Mouse (Mus musculus): ENCODE measurements around the gene Rnls. TPM values are rescaled to one million over a fixed set of nuclear protein-coding genes. Genes with fewer than 3 reads are reported as not detected.

Rnls gene
- polyA plus RNA-seq, 1 experiment from 2014 or later = 6.0 TPM

GRCm38 (mm10) chr19:33326706-33327641 is 65.1 kb downstream of the Rnls start:
- Histone ChIP-seq H3K9ac (ENCODE audit: low read length) (no peak overlapping the region), H3K4me3 (ENCODE audit: low read depth, low read length) (no peak overlapping the region), H3K27ac (ENCODE audit: low read depth, low read length) (no peak overlapping the region), H3K4me2 (ENCODE audit: low read depth, low read length, severe bottlenecking) (no peak overlapping the region), H3K4me1 (replicated peaks; ENCODE audit: control insufficient read depth, insufficient read depth, low read length) (no peaks in the 10 kb centered on the region), H3K36me3 (ENCODE audit: control insufficient read depth, insufficient read depth, low read length) (no peaks in the 10 kb centered on the region), H3K27me3 (ENCODE audit: control insufficient read depth, insufficient read depth, low read length) (no peaks in the 10 kb centered on the region), H3K9me3 (ENCODE audit: control insufficient read depth, low read length) (no peaks in the 10 kb centered on the region)
- no peak for DNase-seq (ENCODE audit: low spot score)
- no peak for ATAC-seq (replicated peaks; ENCODE audit: low FRiP score)
- WGBS = 47% methylated on average over 4 of the region's 4 CpGs

DNA sequence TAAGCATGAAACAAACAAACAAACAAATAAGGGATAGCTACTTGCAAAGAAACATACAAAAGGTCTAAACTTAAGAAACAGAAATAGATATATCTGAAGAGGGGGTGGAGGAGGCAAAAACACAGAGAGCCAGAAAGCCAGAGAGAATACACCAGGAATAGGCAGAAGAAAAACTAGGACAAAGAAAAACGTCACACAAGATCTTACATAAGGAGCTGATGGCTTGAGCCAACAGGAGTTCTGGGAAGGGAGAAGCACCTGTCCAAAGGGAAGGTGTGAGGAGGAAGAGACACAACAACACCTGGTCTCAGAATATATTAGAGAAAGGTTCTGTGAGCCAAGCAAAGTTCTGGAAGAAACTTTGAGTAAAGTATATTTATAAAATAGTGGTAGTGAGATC is 73.3 kb downstream of the Rnls start:
- no peaks in the 10 kb centered on the region for H3K9me3 ChIP-seq (ENCODE audit: control insufficient read depth, low read length)
- ATAC-seq (replicated peaks; ENCODE audit: low FRiP score) = no peak
- no peak overlapping the region for H3K9ac ChIP-seq (ENCODE audit: low read length)
- WGBS = 59% methylated on average over 1 of the region's 1 CpGs
- no peaks in the 10 kb centered on the region for H3K27me3 ChIP-seq (ENCODE audit: control insufficient read depth, insufficient read depth, low read length)
- H3K4me1 ChIP-seq (replicated peaks; ENCODE audit: control insufficient read depth, insufficient read depth, low read length) = no peaks in the 10 kb centered on the region
- no peak overlapping the region for H3K4me2 ChIP-seq (ENCODE audit: low read depth, low read length, severe bottlenecking)
- H3K27ac ChIP-seq (ENCODE audit: low read depth, low read length) = no peak overlapping the region
- no peak overlapping the region for H3K4me3 ChIP-seq (ENCODE audit: low read depth, low read length)
- no peaks in the 10 kb centered on the region for H3K36me3 ChIP-seq (ENCODE audit: control insufficient read depth, insufficient read depth, low read length)
- no peak for DNase-seq (ENCODE audit: low spot score)

DNA sequence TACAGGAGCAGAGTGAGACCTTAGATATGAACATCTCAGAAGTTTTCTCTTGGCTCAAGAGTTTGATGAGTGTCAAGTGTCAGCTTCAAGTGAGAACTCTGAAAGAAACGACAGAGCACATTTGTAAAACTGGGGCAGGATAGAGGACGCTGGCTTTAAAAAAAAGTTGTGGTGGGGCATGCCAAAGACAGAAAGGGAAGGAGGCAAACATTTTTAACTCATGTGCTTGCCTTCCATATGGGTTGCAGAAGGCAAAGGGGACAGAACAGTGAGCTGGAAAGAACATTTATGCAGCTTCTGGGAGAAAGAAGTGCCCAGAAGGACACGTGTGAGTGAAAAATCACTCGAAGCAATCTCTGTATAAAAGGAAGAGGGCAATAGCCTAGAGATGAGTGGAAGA is 75.0 kb downstream of the Rnls start:
- Histone ChIP-seq H3K9ac (ENCODE audit: low read length) (no peak overlapping the region), H3K27me3 (ENCODE audit: control insufficient read depth, insufficient read depth, low read length) (no peaks in the 10 kb centered on the region), H3K36me3 (ENCODE audit: control insufficient read depth, insufficient read depth, low read length) (no peaks in the 10 kb centered on the region), H3K4me3 (ENCODE audit: low read depth, low read length) (no peak overlapping the region), H3K27ac (ENCODE audit: low read depth, low read length) (no peak overlapping the region), H3K4me1 (replicated peaks; ENCODE audit: control insufficient read depth, insufficient read depth, low read length) (no peaks in the 10 kb centered on the region), H3K4me2 (ENCODE audit: low read depth, low read length, severe bottlenecking) (no peak overlapping the region), H3K9me3 (ENCODE audit: control insufficient read depth, low read length) (no peaks in the 10 kb centered on the region)
- ATAC-seq (replicated peaks; ENCODE audit: low FRiP score) (no peak), DNase-seq (ENCODE audit: low spot score) (no peak)
- WGBS = 81% methylated on average over 4 of the region's 4 CpGs

DNA sequence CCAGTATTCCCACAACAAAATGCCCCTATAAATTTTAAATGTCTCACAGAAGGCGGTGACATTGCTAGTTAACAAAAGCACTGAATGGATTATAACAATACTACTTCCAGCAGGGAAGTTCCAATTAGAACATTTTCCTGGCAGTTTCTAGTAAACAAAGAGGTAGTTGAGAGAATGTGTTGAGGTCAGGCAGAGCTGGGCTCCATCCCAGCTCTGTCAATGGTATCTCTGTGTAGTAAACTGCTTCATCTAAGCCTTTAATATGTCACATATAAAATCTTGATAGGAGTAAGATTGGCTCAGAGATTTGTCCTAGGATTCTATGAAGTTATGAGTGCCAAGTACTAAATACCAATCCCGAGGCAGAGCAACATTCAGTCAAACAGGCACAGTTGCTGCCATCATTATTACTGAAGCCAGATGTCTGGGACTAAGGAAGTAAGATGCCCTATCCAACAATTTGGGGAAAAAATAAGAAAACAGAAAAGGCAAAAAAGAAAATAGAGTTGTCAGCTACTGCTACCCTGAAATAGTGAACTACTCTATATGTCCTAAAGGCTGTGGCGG is 92.3 kb downstream of the Rnls start:
- Histone ChIP-seq H3K9ac (ENCODE audit: low read length) (no peak overlapping the region), H3K27me3 (ENCODE audit: control insufficient read depth, insufficient read depth, low read length) (no peaks in the 10 kb centered on the region), H3K27ac (ENCODE audit: low read depth, low read length) (no peak overlapping the region), H3K4me3 (ENCODE audit: low read depth, low read length) (no peak overlapping the region), H3K9me3 (ENCODE audit: control insufficient read depth, low read length) (no peaks in the 10 kb centered on the region), H3K36me3 (ENCODE audit: control insufficient read depth, insufficient read depth, low read length) (no peaks in the 10 kb centered on the region), H3K4me1 (replicated peaks; ENCODE audit: control insufficient read depth, insufficient read depth, low read length) (no peaks in the 10 kb centered on the region), H3K4me2 (ENCODE audit: low read depth, low read length, severe bottlenecking) (no peak overlapping the region)
- DNase-seq (ENCODE audit: low spot score) (no peak), ATAC-seq (replicated peaks; ENCODE audit: low FRiP score) (no peak)
- 65% methylated on average over 3 of the region's 3 CpGs for WGBS

- no peaks in the 10 kb centered on the region for H3K4me1 ChIP-seq (replicated peaks; ENCODE audit: control insufficient read depth, insufficient read depth, low read length)
- WGBS = 36% methylated on average over 2 of the region's 2 CpGs
- H3K27me3 ChIP-seq (ENCODE audit: control insufficient read depth, insufficient read depth, low read length) = no peaks in the 10 kb centered on the region
- ATAC-seq (replicated peaks; ENCODE audit: low FRiP score) = no peak
- no peak for DNase-seq (ENCODE audit: low spot score)
- H3K4me2 ChIP-seq (ENCODE audit: low read depth, low read length, severe bottlenecking) = no peak overlapping the region
- no peak overlapping the region for H3K4me3 ChIP-seq (ENCODE audit: low read depth, low read length)
- H3K27ac ChIP-seq (ENCODE audit: low read depth, low read length) = no peak overlapping the region
- H3K9ac ChIP-seq (ENCODE audit: low read length) = no peak overlapping the region
- no peaks in the 10 kb centered on the region for H3K9me3 ChIP-seq (ENCODE audit: control insufficient read depth, low read length)
- no peaks in the 10 kb centered on the region for H3K36me3 ChIP-seq (ENCODE audit: control insufficient read depth, insufficient read depth, low read length)
Measured at GRCm38 (mm10) chr19:33296338-33296737, 95.8 kb downstream of the Rnls start.

- no peaks in the 10 kb centered on the region for H3K9me3 ChIP-seq (ENCODE audit: control insufficient read depth, low read length)
- 65% methylated on average over 3 of the region's 3 CpGs for WGBS
- no peaks in the 10 kb centered on the region for H3K4me1 ChIP-seq (replicated peaks; ENCODE audit: control insufficient read depth, insufficient read depth, low read length)
- no peak overlapping the region for H3K27ac ChIP-seq (ENCODE audit: low read depth, low read length)
- H3K4me2 ChIP-seq (ENCODE audit: low read depth, low read length, severe bottlenecking) = no peak overlapping the region
- H3K9ac ChIP-seq (ENCODE audit: low read length) = no peak overlapping the region
- H3K4me3 ChIP-seq (ENCODE audit: low read depth, low read length) = no peak overlapping the region
- no peaks in the 10 kb centered on the region for H3K27me3 ChIP-seq (ENCODE audit: control insufficient read depth, insufficient read depth, low read length)
- DNase-seq (ENCODE audit: low spot score) (no peak), ATAC-seq (replicated peaks; ENCODE audit: low FRiP score) (no peak)
- no peaks in the 10 kb centered on the region for H3K36me3 ChIP-seq (ENCODE audit: control insufficient read depth, insufficient read depth, low read length)
Measured at GRCm38 (mm10) chr19:33282985-33283384, 109.1 kb downstream of the Rnls start.

- DNase-seq (ENCODE audit: low spot score) = no peak
- WGBS = 87% methylated on average over 1 of the region's 1 CpGs
- H3K27ac ChIP-seq (ENCODE audit: low read depth, low read length) = no peak overlapping the region
- no peak overlapping the region for H3K9ac ChIP-seq (ENCODE audit: low read length)
- H3K9me3 ChIP-seq (ENCODE audit: control insufficient read depth, low read length) = no peaks in the 10 kb centered on the region
- H3K4me1 ChIP-seq (replicated peaks; ENCODE audit: control insufficient read depth, insufficient read depth, low read length) = no peaks in the 10 kb centered on the region
- no peaks in the 10 kb centered on the region for H3K36me3 ChIP-seq (ENCODE audit: control insufficient read depth, insufficient read depth, low read length)
- no peak overlapping the region for H3K4me3 ChIP-seq (ENCODE audit: low read depth, low read length)
- ATAC-seq (replicated peaks; ENCODE audit: low FRiP score) = no peak
- no peaks in the 10 kb centered on the region for H3K27me3 ChIP-seq (ENCODE audit: control insufficient read depth, insufficient read depth, low read length)
- no peak overlapping the region for H3K4me2 ChIP-seq (ENCODE audit: low read depth, low read length, severe bottlenecking)
Measured at GRCm38 (mm10) chr19:33276421-33276820, 115.7 kb downstream of the Rnls start.

DNA sequence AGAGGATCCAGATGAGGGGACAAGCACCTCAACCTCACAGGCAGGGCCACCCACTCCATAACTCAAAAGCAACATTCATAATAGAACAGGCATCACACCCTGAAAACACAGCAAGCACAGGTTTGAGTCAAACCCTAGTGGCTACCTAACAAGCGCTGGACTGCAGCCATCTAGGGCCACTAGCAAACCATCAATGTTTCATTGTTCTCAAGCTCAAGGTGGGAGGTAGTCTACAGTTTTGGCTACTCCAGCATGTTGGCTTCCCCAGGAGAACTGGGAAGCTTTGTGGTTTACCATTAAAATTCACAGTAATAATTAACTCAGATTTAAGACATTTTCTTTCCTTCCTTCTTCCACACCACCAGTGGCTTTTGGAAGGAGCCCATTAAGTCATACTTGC is 118.4 kb downstream of the Rnls start:
- no peak overlapping the region for H3K9ac ChIP-seq (ENCODE audit: low read length)
- H3K4me1 ChIP-seq (replicated peaks; ENCODE audit: control insufficient read depth, insufficient read depth, low read length) = no peaks in the 10 kb centered on the region
- H3K36me3 ChIP-seq (ENCODE audit: control insufficient read depth, insufficient read depth, low read length) = no peaks in the 10 kb centered on the region
- no peaks in the 10 kb centered on the region for H3K27me3 ChIP-seq (ENCODE audit: control insufficient read depth, insufficient read depth, low read length)
- 79% methylated on average over 1 of the region's 1 CpGs for WGBS
- H3K4me3 ChIP-seq (ENCODE audit: low read depth, low read length) = no peak overlapping the region
- no peaks in the 10 kb centered on the region for H3K9me3 ChIP-seq (ENCODE audit: control insufficient read depth, low read length)
- no peak overlapping the region for H3K4me2 ChIP-seq (ENCODE audit: low read depth, low read length, severe bottlenecking)
- H3K27ac ChIP-seq (ENCODE audit: low read depth, low read length) = no peak overlapping the region
- DNase-seq (ENCODE audit: low spot score) (no peak), ATAC-seq (replicated peaks; ENCODE audit: low FRiP score) (no peak)

- H3K4me1 ChIP-seq (replicated peaks; ENCODE audit: control insufficient read depth, insufficient read depth, low read length) = no peaks in the 10 kb centered on the region
- H3K9me3 ChIP-seq (ENCODE audit: control insufficient read depth, low read length) = no peaks in the 10 kb centered on the region
- H3K36me3 ChIP-seq (ENCODE audit: control insufficient read depth, insufficient read depth, low read length) = no peaks in the 10 kb centered on the region
- 63% methylated on average over 2 of the region's 2 CpGs for WGBS
- no peak overlapping the region for H3K4me3 ChIP-seq (ENCODE audit: low read depth, low read length)
- no peaks in the 10 kb centered on the region for H3K27me3 ChIP-seq (ENCODE audit: control insufficient read depth, insufficient read depth, low read length)
- no peak overlapping the region for H3K4me2 ChIP-seq (ENCODE audit: low read depth, low read length, severe bottlenecking)
- H3K27ac ChIP-seq (ENCODE audit: low read depth, low read length) = no peak overlapping the region
- DNase-seq (ENCODE audit: low spot score) = no peak
- H3K9ac ChIP-seq (ENCODE audit: low read length) = no peak overlapping the region
- no peak for ATAC-seq (replicated peaks; ENCODE audit: low FRiP score)
Measured at GRCm38 (mm10) chr19:33271571-33271970, 120.5 kb downstream of the Rnls start.

Data from forebrain, embryonic 11.5 days (tissue).